Mouse (Mus musculus) kidney, embryonic 14.5 days (tissue): ENCODE measurements at regions not wholly inside any gene's neighbourhood (a gene's known extent, or its start where the extent isn't known, plus 50 kb on each side); places are given as distances from the start of the nearest gene placed in this dataset.

ENCODE experiments used
- ATAC-seq: fragments of 200-750 bp; cut with Nextera tagmentation; 2 replicates; pipeline ENCODE4 v1.8.0; 2017; ENCODE audit warnings: moderate number of reproducible peaks, mild to moderate bottlenecking, moderate TSS enrichment, moderate library complexity; ENCODE audit not compliant: low FRiP score, low TSS enrichment
- H3K27ac ChIP-seq: fragments of 300-500 bp; sonication (generic); 2 replicates; pipeline ENCODE4 v1.5.1; 2014; ENCODE audit warnings: low read depth, mild to moderate bottlenecking, low read length, moderate library complexity, mixed read lengths
- H3K27me3 ChIP-seq: fragments of 300-500 bp; sonication (generic); 2 replicates; pipeline ENCODE4 v1.6.1; 2014; ENCODE audit warnings: mild to moderate bottlenecking, low read length; ENCODE audit not compliant: control insufficient read depth, insufficient read depth
- H3K36me3 ChIP-seq: fragments of 300-500 bp; sonication (generic); 2 replicates; pipeline ENCODE4 v1.6.1; 2014; ENCODE audit warnings: low read length, mixed read lengths; ENCODE audit not compliant: control insufficient read depth, insufficient read depth
- H3K4me1 ChIP-seq: fragments of 300-500 bp; sonication (generic); 2 replicates; pipeline ENCODE4 v1.6.1; 2014; ENCODE audit warnings: low read length, mixed read lengths; ENCODE audit not compliant: control insufficient read depth, insufficient read depth
- H3K4me2 ChIP-seq: fragments of 300-500 bp; sonication (generic); replicated peaks from 2 replicates; pipeline ENCODE4 v1.6.1; 2014; ENCODE audit warnings: low read depth, mild to moderate bottlenecking, low read length
- H3K4me3 ChIP-seq: fragments of 300-500 bp; sonication (generic); 2 replicates; pipeline ENCODE4 v1.5.1; 2014; ENCODE audit warnings: mild to moderate bottlenecking, low read length
- H3K9ac ChIP-seq: fragments of 300-500 bp; sonication (generic); 2 replicates; pipeline ENCODE4 v1.6.1; 2014; ENCODE audit warnings: low read depth, mild to moderate bottlenecking, low read length, moderate library complexity
- H3K9me3 ChIP-seq: fragments of 300-500 bp; sonication (generic); 2 replicates; pipeline ENCODE4 v1.6.1; 2016; ENCODE audit warnings: low read length; ENCODE audit not compliant: control insufficient read depth
- WGBS: fragments of 180-500 bp; shearing (Covaris S2); extraction: QIAGEN DNeasy Blood & Tissue Kit; methylation state at CpG from one replicate; pipeline ENCODE4 v1.1.7; 2014; 5-methylcytosine and 5-hydroxymethylcytosine counted together

GRCm38 (mm10) chr12:63598905-63599304, 875.6 kb downstream of the Fscb start:
- Histone ChIP-seq H3K9me3 (no peaks in the 10 kb centered on the region), H3K4me3 (no peak overlapping the region), H3K36me3 (no peaks in the 10 kb centered on the region), H3K4me1 (no peaks in the 10 kb centered on the region), H3K27ac (no peak overlapping the region), H3K9ac (no peak overlapping the region), H3K4me2 (no peak overlapping the region), H3K27me3 (no peaks in the 10 kb centered on the region)
- WGBS, result 86% methylated on average over 6 of the region's 6 CpGs
- ATAC-seq, result no peak

- Histone ChIP-seq H3K9ac (no peak overlapping the region), H3K27me3 (no peaks in the 10 kb centered on the region), H3K9me3 (no peaks in the 10 kb centered on the region), H3K4me2 (no peak overlapping the region), H3K4me3 (no peak overlapping the region), H3K4me1 (no peaks in the 10 kb centered on the region), H3K27ac (no peak overlapping the region), H3K36me3 (no peaks in the 10 kb centered on the region)
- WGBS, result 89% methylated on average over 1 of the region's 1 CpGs
- no peak for ATAC-seq
Measured at GRCm38 (mm10) chr12:63554672-63555071, 919.8 kb downstream of the Fscb start.

GRCm38 (mm10) chr12:63552831-63553230, 921.7 kb downstream of the Fscb start:
- no peaks in the 10 kb centered on the region for H3K36me3 ChIP-seq
- no peaks in the 10 kb centered on the region for H3K27me3 ChIP-seq
- H3K9me3 ChIP-seq, result no peaks in the 10 kb centered on the region
- no peak overlapping the region for H3K9ac ChIP-seq
- H3K4me3 ChIP-seq, result no peak overlapping the region
- no peak overlapping the region for H3K4me2 ChIP-seq
- no peak for ATAC-seq
- H3K4me1 ChIP-seq, result no peaks in the 10 kb centered on the region
- no peak overlapping the region for H3K27ac ChIP-seq
- 72% methylated on average over 4 of the region's 4 CpGs for WGBS

GRCm38 (mm10) chr12:63534084-63534483, 940.4 kb downstream of the Fscb start:
- Histone ChIP-seq H3K27me3 (no peaks in the 10 kb centered on the region), H3K4me1 (no peaks in the 10 kb centered on the region), H3K27ac (no peak overlapping the region), H3K9me3 (no peaks in the 10 kb centered on the region), H3K36me3 (no peaks in the 10 kb centered on the region), H3K4me3 (no peak overlapping the region), H3K9ac (no peak overlapping the region), H3K4me2 (no peak overlapping the region)
- no peak for ATAC-seq
- 41% methylated on average over 1 of the region's 1 CpGs for WGBS

- Histone ChIP-seq H3K9me3 (no peaks in the 10 kb centered on the region), H3K4me3 (no peak overlapping the region), H3K27me3 (no peaks in the 10 kb centered on the region), H3K9ac (no peak overlapping the region), H3K4me1 (no peaks in the 10 kb centered on the region), H3K27ac (no peak overlapping the region), H3K4me2 (no peak overlapping the region), H3K36me3 (no peaks in the 10 kb centered on the region)
- ATAC-seq, result peak; percentile 43; the same call in 1 of the 2 replicates
- WGBS, result 33% methylated on average over 3 of the region's 3 CpGs
Measured at GRCm38 (mm10) chr12:63503774-63504173, 970.7 kb downstream of the Fscb start.

GRCm38 (mm10) chr12:63490405-63490804, 984.1 kb downstream of the Fscb start:
- no peaks in the 10 kb centered on the region for H3K4me1 ChIP-seq
- no peak overlapping the region for H3K9ac ChIP-seq
- no peak overlapping the region for H3K27ac ChIP-seq
- no peaks in the 10 kb centered on the region for H3K9me3 ChIP-seq
- no peak overlapping the region for H3K4me2 ChIP-seq
- no peaks in the 10 kb centered on the region for H3K27me3 ChIP-seq
- H3K36me3 ChIP-seq, result no peaks in the 10 kb centered on the region
- ATAC-seq, result no peak
- H3K4me3 ChIP-seq, result no peak overlapping the region

GRCm38 (mm10) chr12:63484087-63484486, 990.4 kb downstream of the Fscb start:
- ATAC-seq, result no peak
- no peaks in the 10 kb centered on the region for H3K4me1 ChIP-seq
- H3K36me3 ChIP-seq, result no peaks in the 10 kb centered on the region
- no peaks in the 10 kb centered on the region for H3K27me3 ChIP-seq
- no peaks in the 10 kb centered on the region for H3K9me3 ChIP-seq
- H3K27ac ChIP-seq, result no peak overlapping the region
- H3K9ac ChIP-seq, result no peak overlapping the region
- H3K4me3 ChIP-seq, result no peak overlapping the region
- no peak overlapping the region for H3K4me2 ChIP-seq

GRCm38 (mm10) chr12:63468936-63469335, 1005.6 kb downstream of the Fscb start:
- Histone ChIP-seq H3K36me3 (no peaks in the 10 kb centered on the region), H3K9ac (no peak overlapping the region), H3K4me1 (no peaks in the 10 kb centered on the region), H3K4me2 (no peak overlapping the region), H3K27me3 (no peaks in the 10 kb centered on the region), H3K27ac (no peak overlapping the region), H3K9me3 (no peaks in the 10 kb centered on the region), H3K4me3 (no peak overlapping the region)
- no peak for ATAC-seq
